Mouse (Mus musculus) heart, adult 18-20 months (tissue): ENCODE measurements around the gene Ttc39d. TPM values are rescaled to one million over a fixed set of nuclear protein-coding genes. Genes with fewer than 3 reads are reported as not detected.
"Not testable (repeated sequence)": the region's sequence is repeated elsewhere in the genome, so short reads cannot be mapped to it uniquely, and the experiment has no call there.

ENCODE experiments used
- DNase-seq, 2 experiments: peaks; one replicate each; pipeline ENCODE4 v3.0.0; 2021 to 2022; ENCODE audit warnings: mixed read lengths in 1 of 2
- long read RNA-seq, 2 experiments: library from polyadenylated mRNA; stranded (forward); transcript quantifications; one replicate each; pipeline ENCODE4 v2.0.0; 2021
- total RNA-seq, 2 experiments: library from RNA; stranded (reverse); gene quantifications; 2 replicates each; pipeline ENCODE4 v1.2.3; 2021

Ttc39d gene
- total RNA-seq, result under 1 TPM in 1 of 2 experiments, not detected in 1; 0.10 TPM
- long read RNA-seq, experiment 1, partial matches to known transcripts, result 0 of 1 reads
- long read RNA-seq, experiment 1, other reads (novel, unspliced or antisense), result 1 of 1 reads
- long read RNA-seq, experiment 2, result 0 reads

DNA sequence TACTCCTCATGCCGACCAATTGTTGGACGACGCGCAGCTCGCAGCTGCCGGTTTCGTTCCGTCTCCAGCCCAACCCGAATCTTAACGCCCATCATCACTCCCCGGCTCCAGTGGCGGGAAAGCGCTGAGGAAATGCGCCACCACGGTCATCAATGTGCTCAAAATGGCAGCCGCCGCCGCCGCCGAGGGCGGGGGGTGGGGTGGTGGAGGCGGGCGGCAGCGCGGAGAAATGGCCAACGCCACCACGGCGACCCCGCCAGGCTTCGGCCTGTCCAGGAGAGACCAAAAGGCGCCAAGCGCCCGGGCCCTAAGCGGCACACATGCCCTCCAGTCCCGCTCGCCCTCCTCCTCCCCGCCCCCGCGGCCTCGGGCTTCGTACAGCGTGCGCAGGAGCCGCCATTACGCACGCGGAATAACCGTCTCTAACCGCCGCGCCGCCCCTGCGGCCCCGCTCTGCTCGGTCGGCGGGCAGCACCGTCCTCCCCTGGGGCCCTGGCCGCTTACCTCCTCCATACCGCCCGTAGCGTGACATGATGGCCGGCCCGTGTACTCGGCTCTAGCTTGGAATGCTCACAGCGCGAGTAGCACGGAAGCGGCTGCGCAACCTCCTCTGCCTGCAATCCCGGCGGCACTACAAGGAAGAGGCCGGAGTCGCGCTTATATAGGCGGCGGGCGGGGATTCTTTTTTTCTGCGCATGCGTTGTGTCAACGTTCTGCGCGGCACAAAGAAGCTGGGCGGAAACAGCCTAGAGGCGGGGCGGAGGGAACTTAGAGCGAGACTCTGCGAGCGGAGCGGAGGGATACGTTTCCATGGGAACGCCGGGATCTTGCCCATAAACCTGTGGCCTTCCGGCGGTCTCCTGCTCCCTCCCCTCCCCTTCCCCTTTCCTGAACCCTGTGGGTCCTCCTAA lies at the start of gene Ttc39d, which contains the start of gene Srsf7:
Gene Ttc39d (plus strand): TSS at position 790 of the 911 bp plus-strand sequence.
Gene Srsf7 (minus strand): TSS at position 637 of the 911 bp plus-strand sequence.
- peak; percentile 99 for DNase-seq

DNA sequence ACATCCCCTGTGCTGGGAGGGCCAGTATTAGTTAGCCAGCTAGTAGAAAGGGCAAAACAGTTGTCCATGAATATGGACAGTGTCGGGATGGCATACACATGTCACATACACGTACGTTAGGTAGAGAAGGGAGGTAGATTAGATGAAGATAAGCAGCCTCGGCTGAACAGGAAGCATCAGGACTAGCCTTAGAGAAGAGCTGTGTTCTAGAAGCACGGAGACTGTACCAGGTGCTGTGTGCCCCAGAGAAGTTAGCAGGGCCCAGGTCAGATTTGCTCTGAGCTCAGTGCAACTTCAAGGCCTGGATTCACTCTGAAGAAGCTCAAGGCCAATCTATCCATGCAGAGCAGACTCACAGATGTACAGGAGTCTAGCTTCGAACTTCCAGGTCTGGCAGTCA lies 49.8 kb upstream of the Ttc39d start:
- DNase-seq, result no peak

DNA sequence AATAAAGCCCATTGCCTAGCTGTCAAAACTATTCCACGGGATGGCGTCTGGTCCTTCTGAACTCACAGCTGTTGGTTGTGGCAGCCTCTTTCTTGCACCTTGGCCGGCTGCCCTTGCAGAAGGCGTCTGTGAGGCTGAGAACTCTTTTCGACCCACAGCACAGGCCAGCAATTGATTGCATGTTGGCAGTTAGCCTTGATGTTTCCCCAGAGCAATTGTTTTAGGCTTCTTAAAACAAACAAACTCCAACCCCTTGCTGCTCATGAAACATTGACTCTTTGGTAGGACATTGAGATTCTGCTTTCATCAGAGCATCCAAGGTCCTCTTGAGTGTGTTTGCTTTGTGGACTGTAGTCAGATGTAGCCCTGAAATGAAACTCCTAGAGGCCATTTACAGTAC lies 46.8 kb upstream of the Ttc39d start:
- DNase-seq, result peak; percentile 88 to 92

DNA sequence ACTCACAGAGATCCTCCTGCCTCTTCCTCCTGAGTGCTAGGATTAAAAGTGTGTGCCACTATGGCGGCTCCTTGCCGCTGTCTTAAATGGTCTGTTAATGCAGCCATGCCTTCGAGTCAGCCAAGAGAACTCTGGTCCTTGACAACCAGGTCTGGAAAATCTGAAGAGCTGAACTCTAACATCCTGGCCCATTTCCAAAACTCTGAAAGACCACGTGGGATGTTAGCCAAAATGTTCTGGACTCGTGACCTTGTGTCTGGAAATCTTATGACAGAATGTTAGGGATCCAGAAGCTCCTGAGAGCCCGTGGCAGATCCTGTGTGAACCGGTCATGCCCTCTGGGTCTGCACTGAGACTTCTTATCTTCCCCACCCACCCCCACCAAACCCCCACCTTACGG lies 43.3 kb upstream of the Ttc39d start:
- DNase-seq, result peak in 1 of 2 experiments; percentile 30

DNA sequence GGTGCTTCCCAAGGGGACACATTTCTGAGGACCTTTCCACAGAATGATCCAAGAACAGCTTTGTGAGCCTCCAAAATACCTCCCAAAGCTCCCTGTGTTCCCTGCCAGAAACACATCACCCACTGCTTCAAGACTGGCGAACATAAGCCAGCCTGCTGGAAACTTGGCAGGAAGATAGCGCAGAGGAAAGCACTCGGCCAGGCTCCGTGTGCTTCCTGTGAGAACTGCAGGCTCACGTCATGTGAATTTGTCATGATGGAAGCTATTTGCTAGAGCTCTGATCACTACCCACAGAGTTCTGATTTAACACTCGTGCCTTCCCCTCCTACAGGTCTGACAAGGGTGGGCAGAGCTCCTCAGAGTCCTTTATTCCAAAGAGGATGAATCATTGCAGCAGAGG lies 41.5 kb upstream of the Ttc39d start:
- DNase-seq, result peak; percentile 76 to 88

DNA sequence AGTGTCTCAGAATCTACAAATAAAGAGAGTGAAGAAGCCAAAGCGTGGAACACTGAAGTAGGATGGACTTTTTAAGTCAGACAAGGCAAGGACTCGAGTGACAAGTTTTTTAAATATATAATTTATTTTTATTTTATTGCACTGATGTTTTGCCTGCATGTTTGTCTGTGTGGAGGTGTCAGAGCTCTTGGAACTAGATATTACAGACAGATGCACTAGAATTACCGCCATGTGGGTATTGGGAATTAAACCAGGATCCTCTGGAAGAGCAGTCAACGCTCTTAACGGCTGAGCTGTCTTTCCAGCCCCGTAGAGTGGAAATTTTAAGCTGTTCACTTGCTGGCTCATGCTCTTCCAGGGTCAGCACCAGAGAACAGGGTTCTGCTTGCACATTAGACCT lies 40.9 kb upstream of the Ttc39d start:
- no peak for DNase-seq

DNA sequence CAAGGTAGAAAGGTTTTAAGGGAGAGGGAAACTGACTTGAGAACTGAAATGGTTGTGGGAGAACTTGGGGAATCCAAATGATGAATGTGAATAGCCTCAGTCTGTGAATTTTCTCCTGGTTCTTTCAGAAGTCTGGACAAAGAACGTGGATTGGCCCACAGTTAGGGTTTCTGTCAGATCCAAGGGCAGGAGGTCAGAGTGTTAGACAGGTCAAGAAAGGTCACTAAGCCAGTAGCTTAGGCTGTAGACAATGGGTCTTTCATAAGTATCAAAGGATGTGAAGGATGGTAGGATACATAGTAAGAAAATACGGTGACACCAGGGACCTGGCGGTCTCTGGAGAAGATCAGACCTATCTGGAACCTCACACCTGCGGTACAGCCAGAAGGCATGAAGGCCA lies 39.8 kb upstream of the Ttc39d start:
- no peak for DNase-seq

DNA sequence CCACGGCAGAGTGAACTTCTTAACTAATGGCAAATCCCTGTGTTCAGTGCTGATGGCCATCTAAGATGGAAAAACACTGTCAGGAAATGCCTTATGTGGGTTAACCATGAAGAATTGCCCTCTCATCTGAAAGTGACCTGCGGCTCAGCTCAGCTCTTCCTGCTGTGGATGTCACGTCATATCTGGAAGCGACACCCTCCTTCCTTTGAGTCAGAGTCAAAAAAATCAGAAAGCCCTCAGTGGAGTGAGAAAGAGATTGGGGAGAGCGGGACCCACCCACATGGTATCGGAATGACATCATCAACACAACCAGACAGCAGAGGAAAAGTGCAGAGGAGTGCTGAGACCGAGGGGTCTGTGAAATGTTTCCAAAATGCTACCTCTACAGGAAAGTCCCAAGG lies 39.4 kb upstream of the Ttc39d start:
- DNase-seq, result peak; percentile 40 to 50

DNA sequence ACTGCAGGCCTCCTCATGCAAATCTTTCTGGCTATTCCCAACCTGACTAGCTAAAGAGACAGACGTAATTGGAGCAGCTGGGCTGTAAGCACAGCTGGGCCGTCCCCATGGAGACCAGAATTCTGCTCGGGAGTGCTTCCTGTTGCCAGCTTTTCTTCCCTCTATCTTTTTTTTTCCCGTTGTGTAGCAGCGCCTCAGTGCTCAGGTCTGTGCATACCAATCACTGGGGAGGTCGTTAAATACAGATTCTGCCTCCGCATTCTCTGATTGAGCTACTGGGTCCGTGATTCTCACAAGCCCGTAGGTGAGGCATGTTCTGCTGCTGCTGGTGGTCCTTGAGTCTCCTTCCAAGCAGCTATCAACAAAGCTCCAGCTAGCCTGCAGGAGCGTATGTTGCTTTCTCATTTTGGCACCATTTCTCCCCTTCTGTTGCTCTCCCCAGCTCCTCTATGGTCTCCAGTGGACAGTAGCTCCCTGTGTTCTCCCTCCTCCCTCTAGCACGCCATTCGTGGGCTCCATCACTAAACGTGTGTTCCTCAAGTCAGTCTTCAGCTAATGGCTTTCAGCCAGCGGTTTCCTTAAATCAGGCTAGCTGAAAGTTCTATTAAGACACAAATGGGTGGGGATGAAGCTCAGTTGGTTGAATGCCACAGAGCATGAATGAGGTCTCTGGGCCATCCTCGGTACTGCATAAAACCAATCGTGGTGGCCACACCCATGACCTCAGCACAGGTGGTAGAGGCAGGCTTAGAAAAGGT lies 38.7 kb upstream of the Ttc39d start:
- peak; percentile 62 to 72 for DNase-seq

DNA sequence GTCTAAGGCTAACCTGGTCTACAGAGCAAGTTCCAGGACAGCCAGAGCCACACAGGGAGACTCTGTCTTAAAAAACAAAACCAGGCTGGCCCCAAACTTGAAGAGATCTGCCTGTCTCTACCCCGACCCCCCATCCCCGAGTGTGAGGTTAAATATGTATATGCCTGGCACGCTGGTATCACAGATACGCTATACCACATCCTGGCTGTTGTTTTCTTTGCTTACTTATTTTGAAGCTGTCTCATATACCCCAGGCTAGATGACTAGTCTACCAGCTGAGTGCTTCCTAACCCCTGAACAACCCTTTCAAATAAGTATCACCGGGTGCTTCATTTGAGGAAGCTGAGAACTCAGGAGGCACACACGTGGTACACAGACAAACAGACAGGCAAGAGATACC lies 37.5 kb upstream of the Ttc39d start:
- no peak for DNase-seq

DNA sequence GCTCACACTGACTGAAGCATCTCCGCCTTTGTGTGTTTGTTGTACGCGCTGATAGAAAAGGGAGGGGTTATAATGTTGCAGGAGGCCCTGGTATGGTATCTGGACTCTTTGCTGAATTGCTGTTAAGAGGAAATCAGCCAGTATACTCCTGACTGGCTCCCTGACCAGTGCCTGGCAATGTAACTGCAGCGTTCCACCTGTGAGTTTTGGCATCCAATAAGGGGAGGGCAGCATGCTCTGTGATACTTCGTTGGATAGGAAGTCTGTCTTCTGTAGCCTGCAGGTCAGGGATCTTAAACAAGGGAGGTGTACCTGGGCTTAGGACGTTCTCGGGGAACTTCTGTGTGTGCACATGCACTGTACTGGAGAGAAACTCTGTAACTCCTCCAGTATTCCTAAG lies 36.3 kb upstream of the Ttc39d start:
- DNase-seq, result no peak

DNA sequence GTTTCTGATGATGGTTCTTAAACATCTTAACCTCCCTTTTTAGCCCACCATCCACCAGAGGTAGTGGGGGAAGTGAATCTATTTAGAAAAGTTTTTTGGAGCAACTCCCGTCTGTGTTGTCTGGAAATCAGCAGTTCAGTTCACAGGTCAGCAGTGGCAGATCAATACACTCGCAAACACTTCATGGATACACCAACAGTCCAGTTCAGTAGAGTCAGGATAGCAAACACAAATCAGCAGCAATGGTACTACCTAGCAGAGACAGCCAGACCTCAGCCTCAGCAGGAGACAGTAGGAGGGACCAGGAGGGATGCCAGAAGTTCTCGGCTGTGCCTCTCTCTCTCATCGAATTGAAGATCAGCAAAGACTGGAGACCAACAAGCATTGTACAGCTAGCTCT lies 35.3 kb upstream of the Ttc39d start:
- no peak for DNase-seq

DNA sequence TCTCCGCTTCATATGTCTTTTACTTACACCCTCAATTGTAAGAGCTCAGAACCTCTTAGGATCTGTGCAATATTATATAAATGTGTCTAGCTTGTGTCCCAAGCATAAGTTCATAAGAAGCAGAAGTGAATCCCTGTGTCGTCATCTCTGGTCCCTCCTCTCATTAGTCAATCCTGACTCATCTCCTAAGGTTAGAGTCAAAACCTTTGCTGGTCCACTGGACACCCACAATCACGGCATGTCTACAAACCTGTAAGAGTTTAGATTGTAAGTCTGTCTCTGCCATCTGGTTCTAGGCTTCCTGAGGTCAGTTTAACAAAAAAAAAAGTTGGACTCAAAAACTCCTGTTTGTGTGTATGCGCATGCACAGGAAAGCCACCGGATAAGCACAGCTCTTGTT lies 34.5 kb upstream of the Ttc39d start:
- DNase-seq, result no peak

DNA sequence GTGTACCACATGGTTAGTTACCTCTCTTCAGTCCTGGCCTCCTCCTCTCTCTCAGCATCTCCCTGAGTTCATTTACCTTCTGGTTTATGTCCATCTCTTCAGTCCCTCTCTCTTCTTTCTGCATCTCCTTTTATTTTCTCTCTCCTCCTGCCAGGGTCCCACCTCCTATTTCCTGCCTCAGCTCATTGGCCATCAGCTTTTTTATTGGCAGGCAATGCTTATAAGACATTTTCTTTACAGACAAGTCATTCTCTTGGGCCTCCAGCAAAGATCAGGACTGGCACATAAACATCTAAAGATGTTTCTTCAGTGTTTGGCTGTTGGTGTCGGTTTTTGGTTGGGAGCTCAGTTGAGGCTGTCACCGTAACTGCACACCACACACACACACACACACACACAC lies 33.6 kb upstream of the Ttc39d start:
- no peak for DNase-seq

DNA sequence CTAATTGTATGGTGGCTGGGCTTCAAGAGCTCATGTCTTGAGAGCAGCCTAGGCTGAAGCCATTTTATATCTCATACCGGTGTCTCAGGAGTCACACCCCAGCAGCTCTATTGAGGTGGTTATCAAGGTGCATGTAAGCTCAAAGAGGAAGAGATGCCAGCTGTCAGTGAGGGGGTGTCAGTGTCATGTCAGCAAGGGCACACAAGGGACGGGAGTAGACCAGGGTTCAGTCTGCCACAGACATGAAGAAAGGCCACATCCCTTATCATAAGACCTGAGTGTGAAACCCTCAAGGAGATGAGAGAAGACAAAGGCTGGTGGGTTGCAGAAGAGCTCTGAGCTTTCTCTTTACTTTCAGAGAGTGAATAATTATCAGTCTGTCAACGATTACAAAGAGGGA lies 33.1 kb upstream of the Ttc39d start:
- no peak for DNase-seq

DNA sequence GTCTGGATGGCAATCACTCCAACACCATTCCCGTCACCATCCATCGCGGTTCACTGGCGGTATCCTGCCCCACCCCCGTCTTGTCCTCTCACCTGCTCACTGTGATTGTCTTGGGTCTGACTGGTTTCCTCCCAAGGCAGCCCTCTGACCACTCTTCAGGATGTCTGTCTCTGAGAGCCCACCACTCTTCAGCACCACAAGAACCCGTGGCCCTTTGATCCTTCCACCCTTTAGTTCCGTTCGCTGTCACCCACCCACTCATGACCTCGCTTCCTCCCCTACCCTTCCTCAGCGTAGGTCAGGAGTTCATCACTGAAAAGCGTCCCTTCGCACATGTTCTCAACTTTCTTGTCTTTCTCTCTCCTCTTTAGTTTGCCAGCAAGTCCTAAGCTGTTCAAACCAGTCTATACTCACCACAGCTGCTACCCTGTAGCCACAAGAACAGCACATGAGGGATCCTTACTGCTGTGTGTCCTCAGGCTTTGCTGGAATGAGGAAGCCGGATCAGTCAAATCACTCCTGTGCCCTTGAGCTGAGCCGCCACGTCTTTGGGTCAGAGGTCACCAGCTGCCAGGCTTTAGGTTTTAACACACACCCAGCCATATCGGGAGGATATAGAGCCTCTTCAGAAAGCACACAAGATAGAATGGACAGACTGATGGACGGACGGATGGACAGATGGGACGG lies 32.4 kb upstream of the Ttc39d start:
- DNase-seq, result no peak

DNA sequence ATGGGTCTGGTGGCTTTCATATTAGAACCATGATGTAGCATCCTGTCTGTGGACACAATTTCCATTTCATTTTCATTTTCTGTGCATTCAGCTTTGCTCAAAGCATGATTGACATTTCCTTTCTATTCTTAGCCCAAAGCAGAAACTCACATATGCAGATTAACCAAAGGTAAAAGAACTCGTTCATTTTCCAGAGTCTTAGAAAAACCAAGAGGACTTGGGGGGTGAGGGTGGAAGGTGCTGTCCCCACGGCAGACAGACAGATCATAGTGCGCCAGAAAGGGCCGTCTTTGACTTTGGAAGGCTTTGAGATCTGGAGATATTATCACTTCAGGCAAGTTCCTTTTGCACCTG lies 31.9 kb upstream of the Ttc39d start:
- DNase-seq, result no peak

DNA sequence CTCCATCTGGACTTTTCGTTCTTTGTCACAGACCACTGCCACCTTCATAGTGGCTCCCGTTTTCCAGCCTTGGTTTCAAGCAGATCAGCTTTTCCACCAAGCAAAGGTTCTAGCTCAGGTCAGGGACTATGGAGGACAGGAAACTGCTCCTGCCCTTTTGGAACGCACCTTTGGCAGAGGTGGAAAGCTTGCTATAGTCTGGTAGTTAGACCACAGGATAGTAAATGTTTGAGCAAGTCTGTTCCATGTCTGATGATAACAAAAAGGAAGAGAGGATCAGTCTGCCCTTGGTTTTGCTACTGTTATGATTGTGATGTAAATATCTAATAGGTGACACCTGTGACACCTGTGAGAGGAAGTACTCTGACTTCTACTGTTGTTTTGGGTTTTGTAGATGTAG lies 31.3 kb upstream of the Ttc39d start:
- no peak for DNase-seq

DNA sequence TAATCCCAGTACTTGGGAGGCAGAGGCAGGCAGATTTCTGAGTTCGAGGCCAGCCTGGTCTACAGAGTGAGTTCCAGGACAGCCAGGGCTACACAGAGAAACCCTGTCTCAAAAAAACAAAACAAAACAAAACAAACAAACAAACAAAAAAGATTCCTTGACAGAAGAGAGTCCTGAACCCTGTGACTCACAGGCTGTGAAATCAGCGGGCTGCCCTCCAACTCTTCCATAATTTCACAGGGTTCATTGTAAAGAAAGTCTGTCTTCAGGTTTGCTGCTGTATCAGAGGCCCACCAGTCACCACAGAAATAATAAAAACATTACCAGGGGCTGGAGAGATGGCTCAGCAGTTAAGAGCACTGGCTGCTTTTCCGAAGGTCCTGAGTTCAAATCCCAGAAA lies 28.4 kb upstream of the Ttc39d start:
- DNase-seq, result not testable (repeated sequence)

DNA sequence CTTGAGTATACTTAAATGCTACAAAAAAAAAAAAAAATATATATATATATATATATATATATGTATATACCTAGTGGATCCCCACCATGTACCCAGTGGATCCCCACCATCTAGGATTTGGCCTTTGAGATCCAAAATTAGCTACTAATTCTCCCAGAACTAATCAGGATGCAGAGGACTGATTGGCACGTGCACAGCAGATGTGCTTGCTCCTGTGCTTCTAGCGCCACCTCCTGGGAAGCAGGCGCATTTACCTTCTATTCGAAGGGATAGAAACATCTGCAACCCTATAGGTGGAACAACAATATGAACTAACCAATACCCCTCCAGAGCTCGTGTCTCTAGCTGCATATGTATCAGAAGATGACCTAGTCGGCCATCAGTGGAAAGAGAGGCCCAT lies 27.3 kb upstream of the Ttc39d start:
- peak; percentile 77 to 87 for DNase-seq

DNA sequence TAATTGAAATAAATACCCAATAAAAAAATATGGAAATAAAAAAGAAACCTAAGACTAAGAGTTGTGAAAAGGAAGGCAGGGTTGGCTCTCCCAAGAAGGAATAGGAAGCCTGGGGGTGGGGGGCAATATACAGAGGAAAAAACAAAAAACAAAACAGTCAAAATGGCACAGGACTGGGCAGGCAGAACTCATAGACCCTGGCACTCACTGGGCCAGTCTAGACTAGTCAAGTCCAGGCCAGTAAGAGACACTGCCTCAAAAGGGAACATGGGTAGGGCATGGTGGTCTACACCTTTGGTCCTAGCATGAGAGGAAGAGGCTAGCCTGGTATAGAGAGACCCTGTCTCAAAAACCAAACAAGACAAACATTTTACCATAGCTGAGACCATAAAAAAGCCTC lies 26.8 kb upstream of the Ttc39d start:
- DNase-seq, result no peak

DNA sequence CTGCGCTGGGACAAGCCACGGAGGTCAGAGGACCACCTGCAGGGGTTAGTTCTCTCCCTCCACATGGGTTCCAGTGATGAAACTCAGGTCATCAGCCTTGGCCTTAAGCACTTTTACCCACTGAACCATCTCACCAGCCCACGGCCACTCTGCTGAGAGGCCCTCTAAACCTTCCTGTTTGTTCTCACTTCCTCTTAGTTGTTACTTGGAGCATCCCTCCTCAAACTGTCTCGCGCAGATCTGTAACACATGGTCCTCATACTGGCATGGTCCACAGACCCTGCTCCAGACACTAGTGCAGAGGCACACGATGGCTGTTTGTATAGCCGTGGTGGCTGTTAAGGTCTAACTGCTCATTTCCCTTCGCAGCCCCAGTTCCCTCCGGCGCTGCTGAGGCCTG lies 23.6 kb upstream of the Ttc39d start:
- no peak for DNase-seq

DNA sequence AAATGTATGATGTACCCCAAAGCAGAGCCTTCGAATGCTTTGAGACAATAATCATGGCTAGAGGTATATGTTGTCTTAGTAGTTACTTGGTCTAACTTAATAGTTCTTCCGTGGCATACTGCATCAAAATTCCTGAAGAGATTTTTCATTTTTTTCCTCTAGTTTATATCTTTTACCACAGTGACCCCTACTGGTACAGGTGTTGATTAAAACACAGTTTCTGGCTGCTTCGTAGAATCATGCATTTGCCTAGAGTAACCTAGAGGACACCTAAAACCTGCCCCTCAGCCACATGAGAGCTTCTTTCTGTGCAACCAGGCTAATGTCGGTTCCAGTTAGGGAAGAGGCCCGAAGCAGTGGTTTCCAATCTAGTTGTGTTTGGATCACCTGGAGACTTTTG lies 14.2 kb upstream of the Ttc39d start:
- DNase-seq, result peak in 1 of 2 experiments; percentile 50
